Mouse (Mus musculus): Measurements from ENCODE around the gene Cdipt.

- TF ChIP-seq USF2 (IDR thresholded peaks at IDR 0.05; ENCODE audit: borderline replicate concordance in 1 of 2, insufficient read depth in 1 of 2, low read depth in 1 of 2, low read length in 2 of 2) (no peak), POLR2A (IDR thresholded peaks at IDR 0.05; ENCODE audit: control insufficient read depth in 1 of 2, insufficient read depth in 1 of 2, low read depth in 1 of 2, low read length in 2 of 2, poor library complexity in 1 of 2) (no peak), GATA1 (IDR thresholded peaks at IDR 0.05; ENCODE audit: low read depth, low read length) (no peak), E2F4 (IDR thresholded peaks at IDR 0.05; ENCODE audit: borderline replicate concordance, low read depth, low read length) (no peak), RCOR1 (IDR thresholded peaks at IDR 0.05; ENCODE audit: low read depth, low read length) (no peak), ZC3H11A (IDR thresholded peaks at IDR 0.05; ENCODE audit: low read depth, low read length) (no peak), SIN3A (IDR thresholded peaks at IDR 0.05; ENCODE audit: low read length) (no peak), KAT2A (conservative IDR thresholded peaks at IDR 0.05; ENCODE audit: low read depth, low read length) (no peak), EP300 (IDR thresholded peaks at IDR 0.05; ENCODE audit: low read depth in 1 of 2, low read length in 2 of 2) (no peak), CTCF (IDR thresholded peaks at IDR 0.05 in 2 of 3, conservative IDR thresholded peaks at IDR 0.05 in 1 of 3; ENCODE audit: control insufficient read depth in 1 of 3, insufficient read depth in 1 of 3, low read depth in 2 of 3, low read length in 3 of 3, poor library complexity in 1 of 3, severe bottlenecking in 1 of 3) (no peak), MAX (IDR thresholded peaks at IDR 0.05; ENCODE audit: low read length) (no peak), SMC3 (IDR thresholded peaks at IDR 0.05; ENCODE audit: low read depth, low read length) (no peak), MAZ (IDR thresholded peaks at IDR 0.05; ENCODE audit: low read depth, low read length) (no peak)
Observed at GRCm38 (mm10) chr7:127009307-127010085, 33.8 kb downstream of the Cdipt start.
